Mouse (Mus musculus) left cerebral cortex, adult 9 months (tissue): ENCODE measurements around the gene H1f0.

Experiments used
- DNase-seq, 2 experiments: peaks; one replicate each; pipeline ENCODE4 v3.0.0; 2022; ENCODE audit warnings: low spot score in 2 of 2

Gene H1f0

GRCm38 (mm10) chr15:79068416-79068815 lies 40.2 kb downstream of the H1f0 start:
- no peak for DNase-seq

GRCm38 (mm10) chr15:79071117-79072039 lies 43.1 kb downstream of the H1f0 start:
- peak in 1 of 2 experiments; percentile 34 for DNase-seq

GRCm38 (mm10) chr15:79073752-79074151 lies 45.5 kb downstream of the H1f0 start:
- DNase-seq: no peak

GRCm38 (mm10) chr15:79074446-79074845 lies 46.2 kb downstream of the H1f0 start:
- no peak for DNase-seq

DNA sequence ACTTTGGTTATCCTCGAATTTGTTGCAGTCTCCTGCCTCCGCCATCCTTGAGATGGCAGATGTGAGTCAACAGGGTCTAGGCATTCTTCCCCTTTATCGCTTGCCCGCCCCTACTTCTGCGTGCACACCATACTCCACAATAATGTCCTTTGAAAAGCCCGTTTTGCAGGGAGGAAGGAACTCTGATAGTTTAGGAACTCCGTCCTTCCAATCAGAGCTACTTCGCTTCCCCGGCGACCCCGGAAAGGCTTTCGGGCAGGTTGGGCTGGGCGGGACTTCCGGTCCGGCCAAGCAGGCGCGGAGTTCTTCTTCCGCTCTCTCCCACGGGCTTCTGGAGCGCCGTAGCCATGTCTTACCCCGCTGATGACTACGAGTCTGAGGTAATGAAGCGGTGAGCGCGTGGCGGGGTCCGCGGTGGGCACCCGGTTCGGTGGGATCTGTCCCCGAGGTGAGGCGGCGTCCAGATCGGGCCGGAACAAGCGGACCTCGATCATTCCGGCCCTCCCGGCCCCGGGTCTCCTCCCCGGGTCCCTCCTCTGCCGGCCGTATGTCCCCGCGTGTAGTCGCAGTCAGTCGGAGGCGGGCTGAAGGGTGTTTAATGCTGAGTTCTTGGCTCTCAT lies 46.8 kb downstream of the H1f0 start, which contains the start of gene Eif3l:
Gene Eif3l, plus strand, starts transcription at position 267 of the 620 bp plus-strand sequence.
- peak; percentile 65 to 85 for DNase-seq

DNA sequence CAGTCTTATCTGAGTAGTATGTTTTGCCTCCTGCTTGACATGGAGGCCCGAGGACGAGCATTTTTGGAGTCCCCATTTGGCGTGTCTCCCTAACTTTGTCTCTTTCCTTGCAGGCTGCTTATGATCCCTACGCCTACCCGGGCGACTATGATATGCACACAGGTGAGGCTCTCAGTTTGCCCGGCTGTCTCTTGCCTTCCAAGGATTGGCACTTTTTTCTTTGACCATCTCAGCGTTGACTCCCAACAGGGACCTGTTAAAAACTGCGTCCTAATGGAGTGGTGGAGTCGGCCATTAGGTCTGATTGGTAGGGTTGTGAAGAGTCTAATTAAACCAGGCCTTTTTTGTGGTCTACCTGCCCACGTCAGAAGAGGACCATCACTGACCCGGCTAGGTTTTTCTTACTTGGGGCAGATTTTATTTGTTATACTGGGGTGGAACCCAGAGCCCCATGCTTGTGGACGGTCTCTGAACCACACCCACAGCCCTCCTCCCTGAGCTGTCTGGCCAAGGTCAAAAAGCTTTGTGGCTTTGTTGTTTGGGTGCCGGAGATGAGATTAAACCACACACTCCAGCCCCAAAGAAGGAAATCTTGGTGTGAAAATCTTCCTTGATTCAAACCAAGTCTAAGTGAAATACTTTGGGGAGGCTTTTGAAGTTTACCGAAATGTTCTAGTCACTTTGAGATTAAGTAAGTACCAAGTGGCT lies 47.6 kb downstream of the H1f0 start:
- no peak for DNase-seq

GRCm38 (mm10) chr15:79079567-79079966 lies 51.3 kb downstream of the H1f0 start:
- no peak for DNase-seq
